Comparison of ENCODE assay signal across 16 mouse cellular contexts in the genomic region with DNA sequence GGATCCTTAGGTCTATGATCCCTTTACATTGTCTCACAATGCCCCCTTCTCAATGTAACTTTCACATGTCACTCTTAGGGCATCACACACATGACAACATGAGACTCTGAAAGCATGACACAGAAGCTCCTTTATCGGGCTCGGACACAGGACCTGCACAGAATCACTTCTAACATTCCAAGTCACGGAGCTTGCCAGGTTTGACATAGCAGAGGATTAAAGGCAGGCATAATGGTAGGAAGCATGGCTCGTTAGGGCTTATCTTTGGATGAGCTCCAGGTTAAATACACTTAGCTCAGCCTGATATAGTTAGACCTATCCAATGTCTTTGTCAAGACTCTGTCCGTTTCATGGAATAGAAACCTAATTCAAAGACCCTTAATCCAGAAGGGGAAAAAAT.
"Had no signal": no experiment of that assay in that cellular context is flagged by ENCODE, and none has a peak within 500 bp of the region (broad histone marks: within the 10 kb centered on the region; RNA-seq: fewer than 3 reads in every experiment).

No protein-coding gene starts in this region.

- H3K9ac ChIP-seq: kidney, embryonic 15.5 days; limb, embryonic 13.5 days; liver, embryonic 14.5 days; midbrain, embryonic 15.5 days; neural tube, embryonic 13.5 days had no signal

- H3K4me1 ChIP-seq: kidney, embryonic 15.5 days; midbrain, embryonic 10.5 days had no signal

- DNase-seq: kidney, postnatal 14 days; left cerebral cortex, postnatal 4 days; lung, adult 18-20 months; lung, postnatal 4 days; retina, postnatal 1 day; right cerebral cortex, postnatal 4 days; spleen, adult 18-20 months; thymus, adult 18-20 months; thymus, postnatal 14 days had no signal

- H3K27ac ChIP-seq: kidney, embryonic 15.5 days; limb, embryonic 13.5 days; liver, embryonic 14.5 days; midbrain, embryonic 10.5 days; midbrain, embryonic 15.5 days; neural tube, embryonic 13.5 days had no signal

- H3K36me3 ChIP-seq: kidney, embryonic 15.5 days; limb, embryonic 13.5 days; midbrain, embryonic 10.5 days; midbrain, embryonic 15.5 days; neural tube, embryonic 13.5 days had no signal

- H3K27me3 ChIP-seq: kidney, embryonic 15.5 days; limb, embryonic 13.5 days; midbrain, embryonic 15.5 days; neural tube, embryonic 13.5 days had no signal

- H3K4me3 ChIP-seq: kidney, embryonic 15.5 days; limb, embryonic 13.5 days; midbrain, embryonic 10.5 days; midbrain, embryonic 15.5 days; neural tube, embryonic 13.5 days had no signal

- H3K9me3 ChIP-seq: kidney, embryonic 15.5 days; limb, embryonic 13.5 days; midbrain, embryonic 10.5 days; midbrain, embryonic 15.5 days; neural tube, embryonic 13.5 days had no signal

- H3K4me2 ChIP-seq: kidney, embryonic 15.5 days; limb, embryonic 13.5 days; midbrain, embryonic 15.5 days; neural tube, embryonic 13.5 days had no signal

- ATAC-seq: lung, postnatal 0 days; midbrain, embryonic 15.5 days had no signal
